Mouse (Mus musculus): Measurements from ENCODE around the gene Ctnnb1. TPM values are rescaled to one million over a fixed set of nuclear protein-coding genes. Genes with fewer than 3 reads are reported as not detected.

Ctnnb1 gene
- polyA plus RNA-seq, 1 experiment from 2014 or later: 454 TPM

DNA sequence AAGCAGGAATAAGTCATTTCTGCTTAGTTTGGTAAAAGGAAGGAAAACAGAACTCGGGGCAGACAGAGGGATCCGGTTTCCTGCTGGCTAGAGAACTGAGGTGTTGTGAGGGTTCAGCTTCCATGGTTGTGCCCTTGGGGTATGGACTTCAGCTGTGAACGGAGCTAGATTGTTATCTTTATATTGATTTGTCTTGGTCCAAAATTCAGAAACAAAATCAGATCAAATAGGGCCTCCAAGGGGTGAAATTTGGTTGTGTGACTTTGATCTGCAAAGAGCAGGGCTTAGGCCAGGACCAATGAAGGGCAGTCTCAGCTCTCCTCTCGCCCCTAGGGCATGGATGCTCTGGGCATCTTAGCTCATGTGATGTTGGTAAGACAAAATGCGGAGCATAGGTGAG lies 55.5 kb downstream of the Ctnnb1 start:
- Histone ChIP-seq H3K4me3 (ENCODE audit: low read length) (no peak overlapping the region), H3K9me3 (ENCODE audit: control insufficient read depth, low read length) (no peaks in the 10 kb centered on the region), H3K9ac (ENCODE audit: low read depth, low read length) (no peak overlapping the region), H3K4me1 (ENCODE audit: control insufficient read depth, insufficient read depth, low read length) (peaks cover 25% of the 10 kb centered on the region), H3K4me2 (ENCODE audit: low read depth, low read length) (no peak overlapping the region), H3K27ac (ENCODE audit: low read length) (no peak overlapping the region), H3K36me3 (ENCODE audit: control insufficient read depth, insufficient read depth, low read length) (no peaks in the 10 kb centered on the region), H3K27me3 (replicated peaks; ENCODE audit: control insufficient read depth, insufficient read depth, low read length) (no peaks in the 10 kb centered on the region)
- ATAC-seq: peak; percentile 8; the same call in 1 of the 2 replicates
- 75% methylated on average over 5 of the region's 5 CpGs for WGBS

DNA sequence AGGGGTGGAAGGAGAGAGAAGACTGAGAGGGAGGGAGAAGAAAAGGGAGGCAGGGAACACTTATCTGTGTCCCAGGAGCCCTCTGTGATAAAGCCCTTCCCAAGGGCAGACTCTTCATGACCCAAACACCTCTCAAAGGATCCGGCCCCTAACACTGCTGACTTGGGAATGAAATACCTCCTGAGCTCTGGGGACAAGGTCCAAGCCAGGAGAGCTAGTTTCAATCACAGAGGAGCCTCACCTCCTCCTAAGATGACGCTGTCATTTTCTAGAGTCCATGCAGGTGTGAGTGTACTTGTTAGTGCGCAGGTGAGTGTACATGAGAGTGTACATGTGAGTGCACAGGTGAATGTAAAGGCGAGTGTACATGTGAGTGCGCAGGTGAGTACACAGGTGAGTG lies 56.0 kb downstream of the Ctnnb1 start:
- H3K4me3 ChIP-seq (ENCODE audit: low read length): no peak overlapping the region
- peaks cover 30% of the 10 kb centered on the region for H3K4me1 ChIP-seq (ENCODE audit: control insufficient read depth, insufficient read depth, low read length)
- H3K27ac ChIP-seq (ENCODE audit: low read length): peak overlapping the region; percentile 73
- no peaks in the 10 kb centered on the region for H3K27me3 ChIP-seq (replicated peaks; ENCODE audit: control insufficient read depth, insufficient read depth, low read length)
- 80% methylated on average over 5 of the region's 5 CpGs for WGBS
- no peaks in the 10 kb centered on the region for H3K36me3 ChIP-seq (ENCODE audit: control insufficient read depth, insufficient read depth, low read length)
- ATAC-seq: peak; percentile 78
- no peak overlapping the region for H3K9ac ChIP-seq (ENCODE audit: low read depth, low read length)
- no peak overlapping the region for H3K4me2 ChIP-seq (ENCODE audit: low read depth, low read length)
- no peaks in the 10 kb centered on the region for H3K9me3 ChIP-seq (ENCODE audit: control insufficient read depth, low read length)

DNA sequence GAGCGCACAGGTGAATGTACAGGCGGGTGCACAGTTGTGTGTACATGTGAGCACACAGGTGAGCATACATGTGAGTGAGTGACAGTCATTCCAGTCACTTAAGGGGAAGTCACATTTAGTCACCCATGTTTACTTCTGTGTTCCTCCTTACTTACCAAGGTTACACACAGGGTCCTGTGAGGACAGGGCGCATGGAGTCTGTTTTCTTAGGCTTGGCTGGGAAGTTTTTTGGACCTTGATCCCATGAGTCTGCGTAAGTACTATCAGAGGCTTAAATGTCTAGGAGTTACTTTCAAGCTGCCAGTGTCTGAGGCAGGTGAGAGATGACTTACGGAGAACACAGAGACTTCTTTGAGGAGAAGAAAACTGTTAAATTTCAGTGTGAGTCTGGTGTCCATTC lies 56.5 kb downstream of the Ctnnb1 start:
- Histone ChIP-seq H3K4me2 (ENCODE audit: low read depth, low read length) (no peak overlapping the region), H3K4me3 (ENCODE audit: low read length) (no peak overlapping the region), H3K36me3 (ENCODE audit: control insufficient read depth, insufficient read depth, low read length) (no peaks in the 10 kb centered on the region), H3K4me1 (ENCODE audit: control insufficient read depth, insufficient read depth, low read length) (peaks cover 35% of the 10 kb centered on the region), H3K27ac (ENCODE audit: low read length) (peak overlapping the region; percentile 73), H3K9me3 (ENCODE audit: control insufficient read depth, low read length) (no peaks in the 10 kb centered on the region), H3K9ac (ENCODE audit: low read depth, low read length) (no peak overlapping the region), H3K27me3 (replicated peaks; ENCODE audit: control insufficient read depth, insufficient read depth, low read length) (no peaks in the 10 kb centered on the region)
- ATAC-seq: peak; percentile 82
- 84% methylated on average over 5 of the region's 5 CpGs for WGBS

DNA sequence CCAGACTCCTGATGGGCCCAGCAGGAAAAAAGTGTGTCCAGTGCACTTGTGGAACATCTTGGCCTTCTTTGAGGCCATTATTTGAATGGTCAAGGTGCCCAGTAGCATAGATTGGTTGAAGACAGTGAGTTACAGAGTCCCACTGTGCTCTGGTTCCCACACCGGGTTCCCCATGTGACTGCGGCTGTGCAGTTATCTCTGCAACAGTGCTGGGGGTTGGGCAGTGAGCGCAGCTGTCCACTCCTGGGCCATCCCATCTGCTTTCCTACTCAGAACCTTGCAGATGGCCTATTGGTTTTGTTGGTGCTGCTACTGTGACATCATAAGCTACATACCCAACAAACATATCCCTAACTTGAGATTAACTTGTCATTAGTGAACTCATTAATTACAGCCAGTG lies 57.2 kb downstream of the Ctnnb1 start:
- no peaks in the 10 kb centered on the region for H3K27me3 ChIP-seq (replicated peaks; ENCODE audit: control insufficient read depth, insufficient read depth, low read length)
- no peak for ATAC-seq
- H3K4me3 ChIP-seq (ENCODE audit: low read length): no peak overlapping the region
- H3K9me3 ChIP-seq (ENCODE audit: control insufficient read depth, low read length): no peaks in the 10 kb centered on the region
- peaks cover 36% of the 10 kb centered on the region for H3K4me1 ChIP-seq (ENCODE audit: control insufficient read depth, insufficient read depth, low read length)
- no peak overlapping the region for H3K9ac ChIP-seq (ENCODE audit: low read depth, low read length)
- no peak overlapping the region for H3K4me2 ChIP-seq (ENCODE audit: low read depth, low read length)
- H3K36me3 ChIP-seq (ENCODE audit: control insufficient read depth, insufficient read depth, low read length): no peaks in the 10 kb centered on the region
- H3K27ac ChIP-seq (ENCODE audit: low read length): peak overlapping the region; percentile 73
- WGBS: 75% methylated on average over 3 of the region's 3 CpGs

DNA sequence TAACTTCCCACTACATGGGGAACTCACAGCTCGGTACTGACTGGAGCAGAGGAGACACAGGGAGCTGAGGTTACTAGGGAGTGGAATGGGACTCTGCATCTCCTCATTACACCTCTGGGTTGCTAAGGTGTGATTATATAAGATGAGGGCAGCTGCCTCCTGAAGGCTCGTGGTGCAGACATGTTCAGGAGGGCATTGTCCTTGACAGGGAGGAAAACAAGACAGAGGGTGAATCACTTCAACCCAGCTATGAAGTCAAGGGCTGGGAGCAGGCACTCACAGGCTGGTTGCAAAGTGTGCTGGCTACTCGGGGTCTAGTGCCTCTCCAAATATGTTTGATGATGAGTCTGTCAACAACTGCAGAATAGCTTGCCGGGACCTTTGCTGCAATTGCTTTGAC lies 58.0 kb downstream of the Ctnnb1 start:
- WGBS: 62% methylated on average over 4 of the region's 4 CpGs
- no peak for ATAC-seq
- no peaks in the 10 kb centered on the region for H3K27me3 ChIP-seq (replicated peaks; ENCODE audit: control insufficient read depth, insufficient read depth, low read length)

DNA sequence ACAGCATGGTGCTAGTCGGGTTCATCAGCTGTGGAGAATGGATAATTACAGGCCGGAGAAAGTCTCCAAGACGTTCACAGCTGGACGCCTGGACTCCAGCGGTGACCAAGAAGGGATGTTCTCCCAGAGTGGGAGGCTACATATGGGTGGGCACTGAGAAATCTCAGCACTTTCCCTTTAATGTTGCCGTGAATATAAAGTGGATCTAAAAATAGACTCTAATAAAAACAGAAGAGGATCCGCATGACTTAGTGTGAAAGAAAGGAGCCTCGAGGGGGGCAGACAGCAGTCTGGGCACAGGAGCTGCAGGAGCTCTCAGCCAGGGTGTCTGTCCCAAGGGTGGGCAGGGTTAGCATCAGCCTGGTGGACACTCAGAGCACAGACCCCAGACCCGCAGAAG lies 59.1 kb downstream of the Ctnnb1 start:
- ATAC-seq: no peak
- Histone ChIP-seq H3K4me1 (ENCODE audit: control insufficient read depth, insufficient read depth, low read length) (peaks cover 36% of the 10 kb centered on the region), H3K27me3 (replicated peaks; ENCODE audit: control insufficient read depth, insufficient read depth, low read length) (no peaks in the 10 kb centered on the region), H3K4me2 (ENCODE audit: low read depth, low read length) (peak overlapping the region; percentile 14; the same call in 1 of the 2 replicates), H3K4me3 (ENCODE audit: low read length) (no peak overlapping the region), H3K9ac (ENCODE audit: low read depth, low read length) (0 out of 2 replicates have a peak overlapping the region, but pooled peaks have one; percentile 49), H3K9me3 (ENCODE audit: control insufficient read depth, low read length) (no peaks in the 10 kb centered on the region), H3K27ac (ENCODE audit: low read length) (peak overlapping the region; percentile 35), H3K36me3 (ENCODE audit: control insufficient read depth, insufficient read depth, low read length) (no peaks in the 10 kb centered on the region)
- 46% methylated on average over 9 of the region's 9 CpGs for WGBS

More for the DNA sequence above, 58.0 kb downstream of the Ctnnb1 start:
- H3K9ac ChIP-seq (ENCODE audit: low read depth, low read length): no peak overlapping the region
- no peak overlapping the region for H3K4me2 ChIP-seq (ENCODE audit: low read depth, low read length)
- no peak overlapping the region for H3K27ac ChIP-seq (ENCODE audit: low read length)
- no peaks in the 10 kb centered on the region for H3K36me3 ChIP-seq (ENCODE audit: control insufficient read depth, insufficient read depth, low read length)
- H3K4me3 ChIP-seq (ENCODE audit: low read length): no peak overlapping the region
- no peaks in the 10 kb centered on the region for H3K9me3 ChIP-seq (ENCODE audit: control insufficient read depth, low read length)
- peaks cover 36% of the 10 kb centered on the region for H3K4me1 ChIP-seq (ENCODE audit: control insufficient read depth, insufficient read depth, low read length)

DNA sequence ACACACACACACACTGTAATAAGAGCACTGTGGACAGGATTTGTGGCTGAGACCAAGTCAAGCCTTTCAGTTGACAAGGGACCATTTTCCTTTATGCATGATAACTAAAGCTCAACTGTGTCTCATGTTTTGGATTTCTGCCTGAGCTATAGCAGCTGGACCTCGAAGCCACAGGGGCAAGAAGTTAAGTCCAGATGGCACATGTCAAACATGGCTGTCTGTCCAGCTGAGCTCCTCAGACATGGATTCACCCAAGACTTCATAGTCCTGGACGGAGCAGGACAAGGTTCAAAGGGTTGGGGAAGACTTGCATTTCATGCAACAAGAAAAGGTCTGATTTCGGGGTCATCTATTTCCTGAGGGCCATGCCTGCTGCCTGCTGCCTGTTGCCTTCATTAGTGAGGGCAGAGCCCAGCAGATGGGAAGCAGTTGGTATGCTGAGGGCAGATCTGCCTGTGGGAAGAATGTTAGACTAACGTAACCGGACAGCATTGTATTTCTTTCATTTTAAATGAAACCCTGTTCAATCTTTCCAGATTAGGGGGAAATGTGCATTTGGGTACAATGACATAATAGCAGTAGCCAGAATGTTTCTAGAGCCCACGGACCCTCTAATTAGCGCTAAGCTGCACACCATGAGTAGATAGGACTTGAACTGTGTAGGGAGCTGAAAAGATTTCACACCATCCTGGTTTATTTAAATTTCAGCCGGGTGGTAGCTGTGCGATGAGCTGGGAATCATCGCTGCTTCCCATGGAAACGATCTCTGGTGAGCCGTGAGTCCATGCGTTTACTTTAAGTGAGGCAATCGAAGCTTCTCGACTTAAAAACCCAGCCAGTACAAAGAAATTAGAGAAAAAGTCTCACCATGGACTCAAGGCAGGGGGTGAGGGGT lies 61.0 kb downstream of the Ctnnb1 start:
- Histone ChIP-seq H3K9me3 (ENCODE audit: control insufficient read depth, low read length) (no peaks in the 10 kb centered on the region), H3K27ac (ENCODE audit: low read length) (peak overlapping the region; percentile 52)

DNA sequence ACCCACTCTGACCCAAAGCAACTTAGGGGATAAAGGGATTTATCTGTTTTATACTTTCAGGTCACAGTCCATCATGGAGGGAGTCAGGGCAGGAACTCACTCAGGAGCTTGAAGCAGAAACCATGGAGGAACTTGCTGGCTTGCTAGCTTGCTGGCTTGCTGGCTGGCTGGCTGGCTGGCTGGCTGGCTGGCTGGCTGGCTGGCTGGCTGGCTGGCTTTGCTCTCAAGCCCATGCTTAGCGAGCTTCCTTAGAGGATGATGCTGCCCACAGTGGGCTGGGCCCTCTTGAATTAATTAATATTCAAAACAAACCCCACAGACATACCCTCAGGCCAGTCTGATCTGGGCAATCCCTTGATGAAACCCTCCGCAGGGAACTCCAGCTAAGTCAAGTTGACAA lies 62.8 kb downstream of the Ctnnb1 start:
- no peak overlapping the region for H3K27ac ChIP-seq (ENCODE audit: low read length)
- ATAC-seq: no peak
- H3K9me3 ChIP-seq (ENCODE audit: control insufficient read depth, low read length): no peaks in the 10 kb centered on the region
- no peak overlapping the region for H3K9ac ChIP-seq (ENCODE audit: low read depth, low read length)
- WGBS: 69% methylated on average over 2 of the region's 2 CpGs
- peaks cover 23% of the 10 kb centered on the region for H3K4me1 ChIP-seq (ENCODE audit: control insufficient read depth, insufficient read depth, low read length)
- H3K4me2 ChIP-seq (ENCODE audit: low read depth, low read length): no peak overlapping the region
- no peak overlapping the region for H3K4me3 ChIP-seq (ENCODE audit: low read length)
- H3K27me3 ChIP-seq (replicated peaks; ENCODE audit: control insufficient read depth, insufficient read depth, low read length): no peaks in the 10 kb centered on the region
- H3K36me3 ChIP-seq (ENCODE audit: control insufficient read depth, insufficient read depth, low read length): no peaks in the 10 kb centered on the region

More for the DNA sequence above, 61.0 kb downstream of the Ctnnb1 start:
- WGBS: 59% methylated on average over 15 of the region's 15 CpGs
- H3K4me3 ChIP-seq (ENCODE audit: low read length): no peak overlapping the region
- ATAC-seq: no peak
- H3K4me1 ChIP-seq (ENCODE audit: control insufficient read depth, insufficient read depth, low read length): peaks cover 33% of the 10 kb centered on the region
- H3K4me2 ChIP-seq (ENCODE audit: low read depth, low read length): no peak overlapping the region
- no peaks in the 10 kb centered on the region for H3K27me3 ChIP-seq (replicated peaks; ENCODE audit: control insufficient read depth, insufficient read depth, low read length)
- H3K36me3 ChIP-seq (ENCODE audit: control insufficient read depth, insufficient read depth, low read length): no peaks in the 10 kb centered on the region
- H3K9ac ChIP-seq (ENCODE audit: low read depth, low read length): no peak overlapping the region

DNA sequence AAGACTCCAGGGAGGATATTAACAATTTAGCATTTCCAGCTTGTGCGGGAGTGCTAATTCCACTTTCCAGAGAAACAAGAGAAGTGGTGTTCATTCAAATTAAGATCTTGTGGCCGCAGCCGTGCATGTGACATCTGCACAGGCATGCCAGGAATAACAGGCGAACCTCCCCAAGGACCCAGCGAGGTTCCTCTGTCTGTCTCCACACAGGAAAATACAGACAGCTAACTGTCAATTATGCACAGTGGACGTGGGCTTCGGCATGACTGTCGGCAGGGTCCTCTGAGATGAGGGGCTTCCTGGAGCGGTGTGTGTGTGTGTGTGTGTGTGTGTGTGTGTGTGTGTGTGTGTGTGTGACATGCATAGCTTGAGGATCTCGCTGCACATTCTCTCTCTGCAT lies 64.0 kb downstream of the Ctnnb1 start:
- no peak overlapping the region for H3K4me3 ChIP-seq (ENCODE audit: low read length)
- no peak overlapping the region for H3K4me2 ChIP-seq (ENCODE audit: low read depth, low read length)
- ATAC-seq: no peak
- no peak overlapping the region for H3K9ac ChIP-seq (ENCODE audit: low read depth, low read length)
- H3K27me3 ChIP-seq (replicated peaks; ENCODE audit: control insufficient read depth, insufficient read depth, low read length): no peaks in the 10 kb centered on the region
- H3K9me3 ChIP-seq (ENCODE audit: control insufficient read depth, low read length): no peaks in the 10 kb centered on the region
- no peak overlapping the region for H3K27ac ChIP-seq (ENCODE audit: low read length)
- 69% methylated on average over 10 of the region's 10 CpGs for WGBS
- H3K36me3 ChIP-seq (ENCODE audit: control insufficient read depth, insufficient read depth, low read length): no peaks in the 10 kb centered on the region
- H3K4me1 ChIP-seq (ENCODE audit: control insufficient read depth, insufficient read depth, low read length): peaks cover 23% of the 10 kb centered on the region

Data from intestine, embryonic 16.5 days (tissue).